Comparison of ENCODE assay signal across 12 mouse cellular contexts in genomic region chr7:118914561-118915165, GRCm38 (mm10). TPM values are rescaled to one million over a fixed set of nuclear protein-coding genes. Genes with fewer than 3 reads are reported as not detected.
A peak's percentile ranks its signal among the peaks of the same experiment; 100 is the strongest.
DNase-seq lines count a peak whose midpoint lies in the region; ATAC-seq lines count a peak whose summit lies in the region.
"Had no signal": no experiment of that assay in that cellular context is flagged by ENCODE, and none has a peak within 500 bp of the region (broad histone marks: within the 10 kb centered on the region; RNA-seq: fewer than 3 reads in every experiment).

No protein-coding gene starts in this region.

- no peak overlapping the region for H3K9ac ChIP-seq in hindbrain, embryonic 14.5 days
- H3K9ac ChIP-seq: embryonic facial prominence, embryonic 15.5 days; neural tube, embryonic 13.5 days had no signal

- H3K27me3 ChIP-seq in hindbrain, embryonic 10.5 days (ENCODE audit: insufficient read depth, poor library complexity, severe bottlenecking), result no peaks in the 10 kb centered on the region
- H3K27me3 ChIP-seq in hindbrain, embryonic 14.5 days (ENCODE audit: control insufficient read depth, insufficient read depth, low read length), result no peaks in the 10 kb centered on the region
- H3K27me3 ChIP-seq: embryonic facial prominence, embryonic 15.5 days; neural tube, embryonic 13.5 days had no signal

- no peak overlapping the region for H3K4me2 ChIP-seq in hindbrain, embryonic 14.5 days (replicated peaks)
- H3K4me2 ChIP-seq: embryonic facial prominence, embryonic 15.5 days; neural tube, embryonic 13.5 days had no signal

- peak; percentile 65 to 83 for DNase-seq in adrenal gland, adult (ENCODE audit: inconsistent age in 2 of 2, low spot score in 1 of 2)
- no peak for DNase-seq in adrenal gland, postnatal 25 days
- DNase-seq in hindbrain, embryonic 10.5 days (ENCODE audit: low spot score), result no peak
- DNase-seq in hindbrain, embryonic 14.5 days (ENCODE audit: low spot score), result no peak
- peak; percentile 18 for DNase-seq in cerebellum, adult 11 months
- peak; percentile 60 to 69 for DNase-seq in cerebellum, postnatal 25 days
- DNase-seq in frontal cortex, postnatal 36 days (ENCODE audit: low spot score in 2 of 2), result no peak
- DNase-seq: right cerebral cortex, postnatal 4 days; thymus, adult 2 months had no signal

- no peaks in the 10 kb centered on the region for H3K9me3 ChIP-seq in hindbrain, embryonic 10.5 days
- no peaks in the 10 kb centered on the region for H3K9me3 ChIP-seq in hindbrain, embryonic 14.5 days (ENCODE audit: control insufficient read depth, low read length)
- H3K9me3 ChIP-seq: embryonic facial prominence, embryonic 15.5 days; neural tube, embryonic 13.5 days had no signal

- ATAC-seq in hindbrain, embryonic 14.5 days (ENCODE audit: low FRiP score), result no peak
- ATAC-seq in megakaryocyte, adult 5-6 weeks (ENCODE audit: poor library complexity, severe bottlenecking), result no peak

- H3K36me3 ChIP-seq in hindbrain, embryonic 10.5 days, result no peaks in the 10 kb centered on the region
- no peaks in the 10 kb centered on the region for H3K36me3 ChIP-seq in hindbrain, embryonic 14.5 days (replicated peaks; ENCODE audit: control insufficient read depth, insufficient read depth)
- H3K36me3 ChIP-seq: embryonic facial prominence, embryonic 15.5 days; neural tube, embryonic 13.5 days had no signal

- H3K4me3 ChIP-seq in hindbrain, embryonic 10.5 days, result no peak overlapping the region
- H3K4me3 ChIP-seq in hindbrain, embryonic 14.5 days (replicated peaks; ENCODE audit: low read length), result no peak overlapping the region
- H3K4me3 ChIP-seq: embryonic facial prominence, embryonic 15.5 days; neural tube, embryonic 13.5 days had no signal

- H3K27ac ChIP-seq in hindbrain, embryonic 10.5 days, result peak overlapping the region; percentile 64
- no peak overlapping the region for H3K27ac ChIP-seq in hindbrain, embryonic 14.5 days
- H3K27ac ChIP-seq: embryonic facial prominence, embryonic 15.5 days; neural tube, embryonic 13.5 days had no signal

- 84% methylated on average over 7 of the region's 7 CpGs for WGBS in hindbrain, embryonic 10.5 days
- WGBS in hindbrain, embryonic 14.5 days, result 88% methylated on average over 7 of the region's 7 CpGs

- peaks cover 45% of the 10 kb centered on the region for H3K4me1 ChIP-seq in hindbrain, embryonic 10.5 days (replicated peaks)
- peaks cover 16% of the 10 kb centered on the region for H3K4me1 ChIP-seq in hindbrain, embryonic 14.5 days (replicated peaks; ENCODE audit: control insufficient read depth, insufficient read depth, low read length)

RNA-seq across cellular contexts. Expression of gene Knop1, which starts 58.6 kb away (rescaled TPM):
- total RNA-seq in adrenal gland, postnatal 25 days (2021), result 63.8 and 70.1 TPM in 2 replicates
- polyA plus RNA-seq in hindbrain, embryonic 10.5 days (2016; fragmentation: Nextera tagmentation; extraction: Ambion mirVana), result 105 and 137 TPM in 2 replicates
- 55.0 and 64.8 TPM in 2 replicates for polyA plus RNA-seq in hindbrain, embryonic 14.5 days (2014; fragmentation: Nextera tagmentation; extraction: Ambion mirVana)
- 12.1 and 13.2 TPM in 2 replicates for total RNA-seq in megakaryocyte, adult 5-6 weeks (2015)
- total RNA-seq in megakaryocyte, adult 5-6 weeks (2017), result 20.2 and 40.0 TPM in 2 replicates

RNA-seq across cellular contexts. Expression of gene Iqck, which starts 59.1 kb away (rescaled TPM):
- total RNA-seq in adrenal gland, postnatal 25 days (2021), result 18.9 and 21.2 TPM in 2 replicates
- 6.7 and 9.6 TPM in 2 replicates for polyA plus RNA-seq in hindbrain, embryonic 10.5 days (2016; fragmentation: Nextera tagmentation; extraction: Ambion mirVana)
- 4.4 and 4.5 TPM in 2 replicates for polyA plus RNA-seq in hindbrain, embryonic 14.5 days (2014; fragmentation: Nextera tagmentation; extraction: Ambion mirVana)
- 0.48 TPM in 1 of 2 replicates, not detected in the other for total RNA-seq in megakaryocyte, adult 5-6 weeks (2015)
- total RNA-seq in megakaryocyte, adult 5-6 weeks (2017), result 0.40 TPM in 1 of 2 replicates, not detected in the other

Comparison
In these comparisons a context has a peak if more than half of its experiments do, and no peak if none do; other contexts are left out.
1. DNase-seq: peak in adrenal gland, adult (2 of 2), cerebellum, adult 11 months (single experiment) and cerebellum, postnatal 25 days (2 of 2); none in adrenal gland, postnatal 25 days (single experiment), hindbrain, embryonic 10.5 days (single experiment), hindbrain, embryonic 14.5 days (single experiment) and frontal cortex, postnatal 36 days (0 of 2).
2. RNA of gene Iqck, which starts 59.1 kb away (total RNA-seq): 18.9 to 21.2 TPM in adrenal gland, postnatal 25 days; 0.40 to 0.48 TPM in megakaryocyte, adult 5-6 weeks; every median in the first group is over 10 times any median in the second.